Mouse (Mus musculus) urinary bladder, postnatal 25 days (tissue): Measurements from ENCODE around the gene Madd.
"Not testable (repeated sequence)": the region's sequence is repeated elsewhere in the genome, so short reads cannot be mapped to it uniquely, and the experiment has no call there.

ENCODE experiments used
- DNase-seq: peaks from one replicate; pipeline ENCODE4 v3.0.0; 2022; ENCODE audit warnings: low spot score

Gene Madd

GRCm38 (mm10) chr2:91123521-91123920 is 60.1 kb downstream of the Madd start:
- DNase-seq: no peak

- DNase-seq: no peak
Observed at GRCm38 (mm10) chr2:91121497-91121896, 62.1 kb downstream of the Madd start.

GRCm38 (mm10) chr2:91121011-91121410 is 62.6 kb downstream of the Madd start:
- no peak for DNase-seq

- no peak for DNase-seq
Observed at GRCm38 (mm10) chr2:91120261-91120671, 63.4 kb downstream of the Madd start.

- no peak for DNase-seq
Observed at GRCm38 (mm10) chr2:91119551-91119950, 64.1 kb downstream of the Madd start.

- DNase-seq: no peak
Observed at GRCm38 (mm10) chr2:91119061-91119460, 64.6 kb downstream of the Madd start.

DNA sequence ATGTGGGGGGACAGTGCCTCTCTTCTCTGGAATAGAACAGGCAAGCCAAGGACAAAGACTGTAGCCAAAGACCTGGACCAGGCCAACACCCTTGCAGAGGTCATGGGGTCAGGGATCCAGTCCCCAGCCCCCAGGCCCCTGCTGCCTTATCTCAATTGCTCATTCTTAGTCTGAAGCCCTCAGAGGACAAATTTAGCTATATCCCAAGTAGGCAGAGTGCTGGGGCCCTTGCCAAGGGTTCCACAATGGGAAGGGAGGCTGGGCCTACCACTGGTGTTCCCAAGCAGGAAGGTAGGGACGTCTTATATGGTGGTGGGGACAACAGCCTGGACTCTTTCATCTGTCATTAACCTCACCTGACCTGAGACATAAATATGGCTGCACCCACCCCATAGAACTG is 65.0 kb downstream of the Madd start:
- no peak for DNase-seq

- DNase-seq: no peak
Observed at GRCm38 (mm10) chr2:91117585-91118275, 65.9 kb downstream of the Madd start, which contains the start of gene Mybpc3. Gene Mybpc3, plus strand, starts transcription at chr2:91118144.

GRCm38 (mm10) chr2:91116842-91117241 is 66.8 kb downstream of the Madd start:
- DNase-seq: no peak

DNA sequence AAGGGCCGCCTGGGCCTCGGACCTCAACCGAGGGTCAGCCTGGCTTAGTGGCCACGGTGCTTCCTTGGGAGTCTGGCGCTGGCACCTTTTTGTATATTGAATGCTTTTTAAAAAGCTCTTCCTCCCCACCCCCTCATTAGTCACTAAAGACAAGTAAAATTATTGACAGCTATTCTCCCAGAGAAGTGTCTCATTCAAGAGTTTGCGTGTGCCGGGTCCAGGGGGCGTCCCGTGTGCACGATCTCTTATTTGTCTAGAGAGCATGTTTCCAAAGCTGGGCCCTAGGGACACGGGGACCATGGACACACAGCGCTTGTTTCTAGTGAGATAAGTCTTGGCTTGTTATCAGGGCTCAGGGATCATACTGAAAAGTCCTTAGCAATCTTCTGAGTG is 68.1 kb downstream of the Madd start:
- no peak for DNase-seq

- peak; percentile 98 for DNase-seq
Observed at GRCm38 (mm10) chr2:91114781-91115577, 68.7 kb downstream of the Madd start.

GRCm38 (mm10) chr2:91113852-91114251 is 69.8 kb downstream of the Madd start:
- DNase-seq: no peak

DNA sequence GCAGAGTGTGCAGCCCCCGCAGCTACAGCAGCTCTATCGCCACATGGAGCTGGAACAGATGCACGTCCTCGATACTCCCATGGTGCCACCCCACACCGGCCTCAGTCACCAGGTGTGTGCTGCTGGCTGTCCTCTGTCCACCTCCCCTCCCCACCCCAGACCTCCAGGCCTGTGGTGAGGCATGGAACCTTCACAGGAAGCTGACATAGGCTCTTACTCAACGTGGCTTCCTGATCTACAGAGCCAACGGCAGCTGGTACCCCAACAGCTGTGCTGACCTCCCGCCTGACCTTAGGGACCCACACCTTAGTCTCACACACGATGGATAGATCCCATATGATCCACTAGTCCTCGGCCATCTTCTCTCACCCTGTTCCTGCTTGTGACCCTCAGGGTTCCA is 70.3 kb downstream of the Madd start:
- DNase-seq: no peak

DNA sequence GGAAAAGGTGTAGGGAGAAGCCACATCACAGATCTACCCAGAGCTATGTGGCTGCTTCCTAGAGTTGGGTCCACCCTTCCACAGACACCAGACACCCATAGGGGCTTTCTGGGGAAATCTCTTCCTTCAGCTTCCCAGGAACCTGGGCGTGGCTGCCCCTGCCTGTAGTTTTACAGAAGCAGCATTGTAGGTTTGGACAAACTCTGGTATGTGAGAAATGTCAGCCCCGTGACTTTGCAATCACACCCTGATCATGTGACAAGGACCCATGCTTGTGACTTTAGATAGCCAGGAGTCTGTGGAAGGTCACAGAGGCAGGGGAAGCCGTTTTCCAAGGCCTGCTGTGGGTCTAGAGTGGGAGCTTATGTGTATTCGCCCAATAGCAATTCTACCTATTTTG is 71.1 kb downstream of the Madd start:
- DNase-seq: no peak

GRCm38 (mm10) chr2:91111832-91112231 is 71.8 kb downstream of the Madd start:
- DNase-seq: not testable (repeated sequence)

GRCm38 (mm10) chr2:91110429-91110828 is 73.2 kb downstream of the Madd start:
- DNase-seq: no peak

GRCm38 (mm10) chr2:91109807-91110385 is 73.7 kb downstream of the Madd start:
- DNase-seq: no peak

DNA sequence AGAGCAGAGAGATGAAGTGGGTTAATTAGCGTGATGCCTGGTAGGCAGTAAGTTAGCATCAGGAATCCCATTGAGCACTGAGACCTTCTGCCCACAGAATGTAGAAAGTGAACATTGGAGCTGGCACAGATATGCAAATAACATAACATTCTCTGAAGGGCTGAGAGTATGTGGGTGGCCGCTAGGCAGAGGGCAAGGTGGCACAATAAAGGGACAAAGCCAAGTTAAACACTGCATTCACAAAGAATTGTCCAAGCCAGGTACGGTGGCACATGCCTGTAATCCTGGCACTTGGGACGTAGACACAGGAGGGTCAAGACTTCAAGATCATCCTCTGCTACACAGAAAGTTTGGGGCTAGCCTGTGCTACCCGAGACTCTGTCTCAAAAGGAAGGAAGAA is 74.4 kb downstream of the Madd start:
- DNase-seq: no peak

DNA sequence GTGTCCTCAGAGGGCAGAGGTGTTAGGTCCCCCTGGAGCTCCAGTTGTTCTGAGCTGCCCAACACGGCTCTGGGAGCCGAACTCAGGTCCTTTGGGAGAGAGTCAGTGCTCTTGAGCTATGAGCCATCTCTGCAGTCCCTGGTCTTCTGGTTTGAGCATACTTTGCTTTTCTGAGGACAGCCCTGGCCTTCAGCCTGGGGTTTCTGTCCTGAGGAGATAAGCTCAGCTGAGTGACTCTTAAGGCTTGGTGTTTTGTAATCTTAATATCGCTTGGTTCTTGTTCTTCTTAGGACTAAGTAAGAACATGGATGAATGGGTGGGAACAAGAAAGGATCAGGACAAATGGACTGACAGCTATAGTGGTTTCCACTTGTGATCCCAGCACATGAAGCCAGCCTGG is 75.5 kb downstream of the Madd start:
- DNase-seq: no peak

GRCm38 (mm10) chr2:91101124-91101740 is 82.4 kb downstream of the Madd start:
- DNase-seq: peak; percentile 93

- DNase-seq: no peak
Observed at GRCm38 (mm10) chr2:91098156-91098555, 85.5 kb downstream of the Madd start.

DNA sequence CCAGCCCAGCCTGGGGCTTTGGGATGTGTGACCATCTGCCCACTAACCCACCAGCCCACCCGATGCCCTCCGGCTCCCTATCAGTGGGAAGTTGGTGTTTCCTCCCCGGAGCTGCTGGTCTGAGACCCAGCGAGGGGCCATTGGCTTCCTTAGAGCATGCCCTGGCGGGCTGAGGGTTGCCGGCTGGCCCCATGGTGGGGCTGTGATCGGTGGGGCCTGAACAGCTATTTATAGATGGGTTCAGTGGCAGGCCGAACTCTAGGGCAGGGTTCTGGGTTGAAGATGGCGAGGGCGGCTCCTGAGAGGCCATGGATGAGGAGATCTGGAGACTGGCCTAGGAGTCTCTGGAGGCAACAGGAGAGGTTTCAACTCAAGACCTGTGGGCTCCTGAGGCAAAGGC is 86.6 kb downstream of the Madd start:
- no peak for DNase-seq

DNA sequence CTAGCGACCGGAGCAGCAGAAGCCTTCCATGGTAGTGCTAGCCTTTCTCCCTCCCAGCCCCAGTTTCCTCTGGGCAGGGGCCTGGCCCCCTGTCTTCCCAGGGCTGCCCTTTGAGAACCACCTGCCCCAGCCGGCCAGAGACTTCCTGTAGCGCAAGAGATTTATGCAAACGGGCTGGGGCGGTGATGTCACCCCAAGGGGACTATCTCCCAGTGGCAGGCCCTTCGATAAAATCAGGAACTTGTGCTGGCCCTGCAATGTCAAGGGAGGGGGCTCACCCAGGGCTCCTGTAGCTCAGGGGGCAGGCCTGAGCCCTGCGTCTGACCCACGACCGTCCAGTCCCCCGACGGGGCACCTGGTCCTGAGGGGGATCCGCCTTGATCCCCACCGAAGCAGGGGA is 87.1 kb downstream of the Madd start:
- no peak for DNase-seq
